Mouse (Mus musculus) frontal cortex, postnatal 10 days (tissue): Measurements from ENCODE around the gene Myo3b.
A peak's percentile ranks its signal among the peaks of the same experiment; 100 is the strongest.
"Not testable (repeated sequence)": the region's sequence is repeated elsewhere in the genome, so short reads cannot be mapped to it uniquely, and the experiment has no call there.

ENCODE experiments used
- DNase-seq, 2 experiments: peaks; one replicate each; pipeline ENCODE4 v3.0.0; 2022; ENCODE audit warnings: low spot score in 2 of 2, mixed read lengths in 1 of 2

Myo3b gene

GRCm38 (mm10) chr2:70038752-70039151, at the start of gene Myo3b:
Gene Myo3b (plus strand): TSS chr2:70039126.
- no peak for DNase-seq

DNA sequence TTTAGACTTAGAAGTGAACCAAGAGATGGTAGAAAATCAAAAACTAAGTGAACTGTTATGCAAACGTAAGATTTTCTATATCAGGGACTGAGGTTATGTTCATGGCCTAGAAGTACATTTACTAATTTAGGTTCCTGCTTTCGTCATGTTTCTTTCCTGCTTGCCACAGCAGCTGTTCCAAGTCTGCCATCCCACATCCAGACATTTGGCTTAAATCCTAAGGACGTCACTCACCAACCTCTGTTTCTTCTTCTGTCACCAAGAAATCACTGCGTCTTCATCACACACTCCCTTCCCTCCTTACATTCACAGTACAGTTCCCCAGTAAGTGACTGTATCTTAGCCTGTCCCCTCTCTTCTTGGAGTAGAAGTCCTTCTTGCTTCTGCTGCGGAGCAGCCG, 49.7 kb upstream of the Myo3b start:
- no peak for DNase-seq

GRCm38 (mm10) chr2:69990647-69991046, 48.3 kb upstream of the Myo3b start:
- DNase-seq = no peak

- DNase-seq = not testable (repeated sequence)
These were observed 44.7 kb upstream of the Myo3b start for GRCm38 (mm10) chr2:69994082-69994736.

DNA sequence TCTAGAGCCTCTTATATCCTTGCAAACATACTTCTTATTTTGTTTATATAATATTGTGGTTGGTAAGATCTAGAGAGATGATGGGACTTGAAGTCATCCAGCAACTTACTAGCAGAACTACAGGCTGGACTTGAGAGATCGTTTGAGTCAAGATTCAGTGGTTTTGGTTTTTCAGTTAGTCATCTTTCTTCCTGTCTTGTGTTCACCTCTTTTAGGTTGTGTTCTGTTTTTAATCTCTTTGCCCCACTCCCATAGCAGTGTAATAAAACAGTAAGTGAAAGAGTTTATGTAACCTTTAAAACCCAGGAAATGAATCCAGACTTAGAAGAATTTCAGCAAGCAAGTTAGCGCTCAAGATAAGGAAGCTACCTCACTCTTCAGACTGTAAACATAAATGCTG, 44.1 kb upstream of the Myo3b start:
- DNase-seq = no peak

GRCm38 (mm10) chr2:69999097-69999770, 39.7 kb upstream of the Myo3b start:
- DNase-seq = no peak

DNA sequence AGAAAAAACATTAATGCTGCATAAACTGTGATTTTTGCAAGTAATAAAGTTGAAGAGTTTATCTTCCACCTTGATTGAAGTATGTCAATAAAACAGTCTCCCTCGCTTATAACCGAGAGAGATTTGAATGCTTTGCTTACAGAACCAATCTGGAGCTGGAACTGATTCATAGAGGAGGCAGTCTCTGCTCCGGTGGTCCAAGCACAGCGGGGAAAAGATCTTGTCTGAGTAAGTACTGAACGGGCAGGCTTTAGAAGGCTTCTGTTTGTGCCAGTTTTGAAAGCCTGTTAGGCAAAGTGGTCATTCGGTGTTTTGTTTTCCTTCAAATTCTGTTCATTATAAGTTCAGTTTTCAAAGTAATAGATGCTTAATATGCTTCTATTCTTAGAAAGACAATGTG, 38.6 kb upstream of the Myo3b start:
- DNase-seq = no peak

DNA sequence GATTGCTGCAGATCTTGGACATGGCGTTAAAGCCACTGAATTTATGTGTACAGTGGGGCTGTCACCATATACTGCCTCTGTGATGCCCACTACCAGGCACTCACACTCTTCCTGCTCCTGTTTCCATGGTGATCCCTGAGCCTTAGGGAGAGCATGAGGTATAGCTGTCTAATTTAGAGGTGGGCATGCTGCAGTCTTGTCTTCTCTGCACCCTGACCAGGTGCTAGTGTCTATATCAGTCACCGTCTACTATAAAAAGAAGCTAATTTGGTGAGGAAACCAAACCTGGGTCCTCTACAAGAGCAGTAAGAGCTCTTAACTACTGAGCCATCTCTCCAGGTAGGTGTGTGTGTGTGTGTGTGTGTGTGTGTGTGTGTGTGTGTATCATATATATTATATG, 32.4 kb upstream of the Myo3b start:
- no peak for DNase-seq

DNA sequence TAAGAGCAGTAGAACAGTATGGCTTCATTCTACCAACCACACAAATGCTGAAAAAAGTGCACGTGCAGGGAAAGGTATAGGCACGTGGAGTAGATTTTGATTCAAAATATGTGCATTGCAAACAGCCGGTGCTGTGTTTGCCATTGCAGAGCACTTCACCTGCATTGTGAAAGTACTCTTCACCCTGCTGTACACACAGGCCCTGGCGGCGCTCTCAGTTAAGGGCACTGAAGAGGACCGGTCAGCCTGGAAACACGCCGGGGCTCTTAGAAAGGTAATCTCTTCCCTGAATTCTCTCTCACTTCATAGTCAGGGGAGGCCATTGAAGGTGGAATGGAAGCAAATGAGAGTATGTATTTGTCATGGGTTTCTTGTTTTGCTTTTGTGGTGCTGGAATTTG, 26.0 kb upstream of the Myo3b start:
- DNase-seq = no peak

- no peak for DNase-seq
These were observed 20.7 kb upstream of the Myo3b start for GRCm38 (mm10) chr2:70018236-70018635.

GRCm38 (mm10) chr2:70024454-70024853, 14.5 kb upstream of the Myo3b start:
- DNase-seq = no peak

DNA sequence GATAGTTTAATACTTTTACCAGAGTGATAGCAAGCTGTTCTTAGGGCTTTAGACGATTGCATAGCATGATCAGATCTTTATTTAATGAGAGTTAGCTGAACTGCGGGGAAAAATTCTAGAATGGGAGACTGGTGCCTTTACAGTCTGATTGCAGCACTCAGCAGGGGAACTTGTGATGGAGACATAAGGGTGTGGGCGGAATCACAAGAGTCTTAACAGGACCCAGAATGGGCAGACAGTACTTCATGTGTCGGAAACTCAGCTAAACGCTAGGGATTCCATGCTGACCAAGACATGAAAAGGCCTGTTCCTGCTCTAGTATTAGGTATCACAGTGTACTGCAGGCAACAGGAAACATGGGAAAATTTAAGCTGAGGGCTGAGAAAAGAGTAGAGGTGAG, 13.2 kb upstream of the Myo3b start:
- no peak for DNase-seq

DNA sequence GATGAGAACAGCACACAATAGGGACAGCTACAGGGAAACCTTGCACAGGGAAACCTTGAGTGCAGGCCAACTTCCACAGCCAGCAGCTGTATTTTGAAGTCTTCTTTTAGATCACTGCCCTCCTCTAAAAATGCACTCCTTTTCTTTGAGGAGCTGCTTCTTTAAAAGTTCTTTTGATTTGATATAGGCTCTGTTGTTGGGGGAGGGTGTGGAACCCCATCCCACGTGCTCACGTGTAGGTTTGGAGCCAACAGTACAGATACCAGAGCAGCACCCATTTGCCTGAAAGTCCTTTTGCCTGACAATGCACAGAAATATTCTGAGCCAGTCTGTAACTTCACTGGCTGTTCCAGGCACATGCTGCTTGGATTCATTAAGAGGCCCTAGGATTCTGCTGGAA, 7.5 kb upstream of the Myo3b start:
- DNase-seq = no peak

- no peak for DNase-seq
These were observed 4.0 kb upstream of the Myo3b start for GRCm38 (mm10) chr2:70034895-70035294.

DNA sequence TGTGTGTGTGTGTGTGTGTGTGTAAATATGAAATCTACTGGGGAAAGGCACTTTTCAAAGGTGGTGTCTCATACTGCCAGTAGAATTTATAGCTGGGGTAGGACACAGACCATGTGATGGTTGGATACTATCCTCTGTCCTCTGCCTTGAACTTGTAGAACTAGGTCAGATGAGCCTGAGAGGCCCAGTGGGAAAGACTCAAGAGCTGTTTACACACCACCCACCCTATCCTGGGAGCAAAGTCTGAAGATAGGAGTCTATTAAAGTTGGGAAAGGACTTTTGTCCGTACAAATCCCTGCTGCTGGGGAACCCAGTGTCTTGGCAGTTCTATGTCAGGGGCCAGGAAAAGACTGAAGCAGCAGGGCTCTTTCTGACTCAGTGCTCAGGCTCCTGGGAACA, 3.6 kb upstream of the Myo3b start:
- no peak for DNase-seq

GRCm38 (mm10) chr2:70037221-70037620, 1.7 kb upstream of the Myo3b start:
- no peak for DNase-seq

- DNase-seq = no peak
These were observed 5.5 kb downstream of the Myo3b start for GRCm38 (mm10) chr2:70044466-70044865.

DNA sequence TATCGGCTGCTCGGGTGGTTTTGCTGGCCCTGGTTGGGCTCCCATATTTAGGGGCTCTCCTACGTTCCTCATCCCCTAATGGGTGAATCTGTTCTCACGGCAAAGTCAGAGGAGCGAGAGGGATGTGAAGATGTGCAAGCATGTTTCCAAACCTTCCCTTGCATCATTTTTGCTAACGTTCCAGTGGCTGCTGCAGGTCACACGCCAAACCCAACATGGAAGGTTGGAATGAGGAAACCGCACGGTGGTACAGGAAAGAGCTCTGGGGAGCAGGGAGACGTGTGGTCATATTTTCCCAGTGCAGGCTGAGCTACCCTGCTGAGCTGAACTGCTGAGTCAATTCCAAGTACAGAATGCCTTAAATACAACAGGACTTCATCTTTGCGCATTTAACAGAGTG, 8.9 kb downstream of the Myo3b start:
- no peak for DNase-seq

DNA sequence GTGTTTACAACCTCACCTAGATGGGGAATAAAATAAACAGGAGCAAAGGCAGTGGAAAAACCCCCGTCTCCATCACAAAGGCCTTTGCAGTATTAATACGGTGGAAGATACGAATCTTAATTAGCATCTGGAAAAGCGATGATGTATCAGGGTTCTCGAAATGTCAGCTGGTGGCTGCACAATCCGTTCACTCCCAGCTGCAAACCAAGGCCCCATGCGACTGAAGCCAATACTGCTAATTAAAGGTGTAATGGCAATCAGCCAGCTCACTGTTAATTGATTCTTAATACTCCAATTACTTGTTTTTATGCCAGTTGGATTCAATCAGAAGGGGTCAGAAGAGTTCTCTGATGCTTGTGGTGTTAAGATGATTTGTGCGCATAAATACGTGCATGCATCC, 14.9 kb downstream of the Myo3b start:
- DNase-seq = no peak

GRCm38 (mm10) chr2:70058201-70058600, 19.3 kb downstream of the Myo3b start:
- no peak for DNase-seq

DNA sequence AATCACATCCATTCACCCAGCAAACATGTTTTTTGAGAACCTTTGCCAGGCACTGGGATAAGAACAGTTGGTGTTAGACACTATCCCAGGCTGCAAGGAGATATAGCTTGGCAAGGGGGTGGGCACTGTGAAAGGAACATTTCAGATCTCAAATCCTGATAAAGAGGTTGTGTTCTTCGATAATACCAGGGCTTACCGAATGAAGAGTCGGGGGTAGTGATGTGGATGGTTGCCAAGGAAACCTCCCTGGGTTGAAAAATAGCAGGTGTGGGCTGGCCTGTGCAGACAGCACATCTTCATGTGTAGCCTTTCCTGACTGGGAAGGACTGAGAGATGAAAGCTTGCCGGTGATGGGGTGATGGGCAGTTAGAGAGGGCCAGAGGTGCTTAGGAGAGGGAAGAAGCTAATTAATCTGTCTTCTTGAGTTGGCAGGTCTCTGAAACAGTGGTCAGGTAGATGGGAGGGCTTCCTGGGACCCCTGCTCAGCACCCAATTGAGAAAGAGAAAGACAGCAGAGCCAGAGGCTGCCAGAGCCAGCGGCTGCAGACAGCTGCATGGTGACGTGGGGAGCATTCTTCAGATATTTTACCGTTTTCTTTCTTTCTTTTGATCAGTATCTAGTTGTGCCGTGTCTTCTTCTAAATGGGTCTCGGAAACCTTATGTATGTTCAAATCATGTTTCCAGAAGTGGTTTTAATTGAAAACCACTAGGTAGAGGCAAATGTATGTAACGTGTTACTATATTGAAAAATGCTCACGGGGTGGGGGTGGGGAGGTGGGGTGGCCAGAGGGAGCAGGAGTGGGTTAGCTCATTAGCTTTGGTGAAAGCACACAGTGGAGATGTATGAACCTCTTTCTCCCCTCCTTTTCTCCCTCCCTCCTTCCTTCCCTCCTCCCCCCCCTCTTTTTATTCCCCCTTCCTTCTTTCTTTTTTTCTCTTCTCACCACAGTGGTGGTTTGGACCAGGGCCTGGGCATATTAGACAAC, 21.7 kb downstream of the Myo3b start:
- DNase-seq = peak in 1 of 2 experiments; percentile 28

- DNase-seq = no peak
These were observed 26.2 kb downstream of the Myo3b start for GRCm38 (mm10) chr2:70065116-70065515.
